Mouse (Mus musculus) ovary, postnatal 36 days (tissue): ENCODE results near the gene Tdo2.
A peak's percentile ranks its signal among the peaks of the same experiment; 100 is the strongest.

Experiments used
- DNase-seq: peaks from one replicate; pipeline ENCODE4 v3.0.0; 2022; ENCODE audit warnings: low spot score, mixed read lengths

Gene Tdo2

GRCm38 (mm10) chr3:81943097-81943496 lies 32.9 kb downstream of the Tdo2 start:
- DNase-seq: no peak

- no peak for DNase-seq
Measured at GRCm38 (mm10) chr3:81942341-81942740, 33.7 kb downstream of the Tdo2 start.

- no peak for DNase-seq
Measured at GRCm38 (mm10) chr3:81938924-81939323, 37.1 kb downstream of the Tdo2 start.

GRCm38 (mm10) chr3:81933348-81933747 lies 42.7 kb downstream of the Tdo2 start:
- DNase-seq: no peak

GRCm38 (mm10) chr3:81932141-81933101 lies 43.6 kb downstream of the Tdo2 start, which contains the start of gene Ctso:
Ctso (plus strand) TSS chr3:81932601.
- DNase-seq: peak; percentile 87

GRCm38 (mm10) chr3:81931695-81932094 lies 44.3 kb downstream of the Tdo2 start:
- DNase-seq: no peak

- no peak for DNase-seq
Measured at GRCm38 (mm10) chr3:81929073-81929472, 46.9 kb downstream of the Tdo2 start.

GRCm38 (mm10) chr3:81926764-81927325 lies 49.2 kb downstream of the Tdo2 start:
- DNase-seq: no peak

GRCm38 (mm10) chr3:81925856-81926255 lies 50.1 kb downstream of the Tdo2 start:
- no peak for DNase-seq

GRCm38 (mm10) chr3:81924931-81925330 lies 51.1 kb downstream of the Tdo2 start:
- DNase-seq: no peak

GRCm38 (mm10) chr3:81922910-81923309 lies 53.1 kb downstream of the Tdo2 start:
- DNase-seq: no peak

- no peak for DNase-seq
Measured at GRCm38 (mm10) chr3:81919681-81920080, 56.3 kb downstream of the Tdo2 start.

- no peak for DNase-seq
Measured at GRCm38 (mm10) chr3:81918215-81918614, 57.8 kb downstream of the Tdo2 start.

- DNase-seq: no peak
Measured at GRCm38 (mm10) chr3:81917354-81917935, 58.6 kb downstream of the Tdo2 start.

GRCm38 (mm10) chr3:81916030-81916686 lies 59.8 kb downstream of the Tdo2 start:
- DNase-seq: no peak

- no peak for DNase-seq
Measured at GRCm38 (mm10) chr3:81910286-81911036, 65.5 kb downstream of the Tdo2 start.
